Mouse (Mus musculus) kidney, postnatal 10 days (tissue): Measurements from ENCODE around the gene Cux2.

Source experiments
- DNase-seq: peaks from one replicate; pipeline ENCODE4 v3.0.0; 2021; ENCODE audit warnings: mixed read lengths

The Cux2 gene

GRCm38 (mm10) chr5:121909226-121909985, 140.5 kb downstream of the Cux2 start:
- DNase-seq, result no peak

- no peak for DNase-seq
Observed at GRCm38 (mm10) chr5:121905671-121906070, 144.2 kb downstream of the Cux2 start.

- no peak for DNase-seq
Observed at GRCm38 (mm10) chr5:121904799-121905198, 145.1 kb downstream of the Cux2 start.

GRCm38 (mm10) chr5:121902809-121903745, 146.8 kb downstream of the Cux2 start:
- DNase-seq, result no peak

GRCm38 (mm10) chr5:121895117-121895756, 154.7 kb downstream of the Cux2 start:
- no peak for DNase-seq

GRCm38 (mm10) chr5:121894647-121895046, 155.3 kb downstream of the Cux2 start:
- no peak for DNase-seq

GRCm38 (mm10) chr5:121893581-121893980, 156.3 kb downstream of the Cux2 start:
- DNase-seq, result no peak

GRCm38 (mm10) chr5:121892281-121892680, 157.6 kb downstream of the Cux2 start:
- DNase-seq, result no peak

- no peak for DNase-seq
Observed at GRCm38 (mm10) chr5:121890925-121891324, 159.0 kb downstream of the Cux2 start.

- no peak for DNase-seq
Observed at GRCm38 (mm10) chr5:121889819-121890362, 160.0 kb downstream of the Cux2 start.

GRCm38 (mm10) chr5:121889375-121889774, 160.5 kb downstream of the Cux2 start:
- DNase-seq, result no peak

- no peak for DNase-seq
Observed at GRCm38 (mm10) chr5:121883356-121883755, 166.5 kb downstream of the Cux2 start.

GRCm38 (mm10) chr5:121879211-121879610, 170.7 kb downstream of the Cux2 start:
- peak; percentile 58 for DNase-seq

GRCm38 (mm10) chr5:121878703-121879102, 171.2 kb downstream of the Cux2 start:
- DNase-seq, result no peak

GRCm38 (mm10) chr5:121876901-121877300, 173.0 kb downstream of the Cux2 start:
- DNase-seq, result no peak

GRCm38 (mm10) chr5:121875041-121875440, 174.9 kb downstream of the Cux2 start:
- DNase-seq, result no peak

GRCm38 (mm10) chr5:121872158-121872557, 177.7 kb downstream of the Cux2 start:
- peak; percentile 92 for DNase-seq

- DNase-seq, result peak; percentile 52
Observed at GRCm38 (mm10) chr5:121871515-121872030, 178.3 kb downstream of the Cux2 start.

- DNase-seq, result no peak
Observed at GRCm38 (mm10) chr5:121870832-121871231, 179.1 kb downstream of the Cux2 start.

GRCm38 (mm10) chr5:121867963-121868362, 181.9 kb downstream of the Cux2 start:
- DNase-seq, result no peak

- DNase-seq, result no peak
Observed at GRCm38 (mm10) chr5:121864330-121864729, 185.6 kb downstream of the Cux2 start.

- no peak for DNase-seq
Observed at GRCm38 (mm10) chr5:121861964-121862363, 187.9 kb downstream of the Cux2 start.

- no peak for DNase-seq
Observed at GRCm38 (mm10) chr5:121858427-121858826, 191.5 kb downstream of the Cux2 start.
